Mouse (Mus musculus) heart, postnatal 0 days (tissue): ENCODE data around the gene H2al2c. TPM values are rescaled to one million over a fixed set of nuclear protein-coding genes. Genes with fewer than 3 reads are reported as not detected.
"Not testable (repeated sequence)": the region's sequence is repeated elsewhere in the genome, so short reads cannot be mapped to it uniquely, and the experiment has no call there.

Experiments
- ATAC-seq: fragments of 200-750 bp; cut with Nextera tagmentation; 2 replicates; pipeline ENCODE4 v1.8.0; 2017; ENCODE audit warnings: low read depth, moderate number of reproducible peaks, moderate library complexity; ENCODE audit not compliant: insufficient read depth
- DNase-seq: peaks from one replicate; pipeline ENCODE4 v3.0.0-alpha.2; 2016; ENCODE audit warnings: low spot score
- H3K27ac ChIP-seq: fragments of 300-500 bp; sonication (generic); 2 replicates; pipeline ENCODE4 v1.5.1; 2014; ENCODE audit warnings: low read depth, mild to moderate bottlenecking
- H3K27me3 ChIP-seq: fragments of 300-500 bp; sonication (generic); 2 replicates; pipeline ENCODE4 v1.6.1; 2014; ENCODE audit warnings: low read length, mixed read lengths; ENCODE audit not compliant: control insufficient read depth, insufficient read depth
- H3K36me3 ChIP-seq: fragments of 300-500 bp; sonication (generic); replicated peaks from 2 replicates; pipeline ENCODE4 v1.6.1; 2014; ENCODE audit warnings: low read length, mixed read lengths; ENCODE audit not compliant: control insufficient read depth, insufficient read depth
- H3K4me1 ChIP-seq: fragments of 300-500 bp; sonication (generic); 2 replicates; pipeline ENCODE4 v1.6.1; 2014; ENCODE audit warnings: antibody characterized with exemption; ENCODE audit not compliant: control insufficient read depth, insufficient read depth
- H3K4me2 ChIP-seq: fragments of 300-500 bp; sonication (generic); 2 replicates; pipeline ENCODE4 v1.6.1; 2014; ENCODE audit warnings: low read depth, mild to moderate bottlenecking, low read length, moderate library complexity
- H3K4me3 ChIP-seq: fragments of 300-500 bp; sonication (generic); 2 replicates; pipeline ENCODE4 v1.5.1; 2014; ENCODE audit warnings: low read depth, low read length
- H3K9ac ChIP-seq: fragments of 300-500 bp; sonication (generic); replicated peaks from 2 replicates; pipeline ENCODE4 v1.6.1; 2014; ENCODE audit warnings: low read depth, low read length, mixed read lengths
- H3K9me3 ChIP-seq: fragments of 300-500 bp; sonication (generic); replicated peaks from 2 replicates; pipeline ENCODE4 v1.6.1; 2016; ENCODE audit warnings: low read length; ENCODE audit not compliant: control insufficient read depth
- WGBS: fragments of 180-500 bp; shearing (Covaris S2); extraction: QIAGEN DNeasy Blood & Tissue Kit; methylation state at CpG from one replicate; pipeline ENCODE4 v1.1.7; 2014; 5-methylcytosine and 5-hydroxymethylcytosine counted together
- polyA plus RNA-seq: library from polyadenylated mRNA; unstranded; fragments of >200 nt; fragmentation: Nextera tagmentation; extraction: Ambion mirVana; gene quantifications from 2 replicates; pipeline ENCODE4 v1.2.1, GENCODE M21; 2015
- total RNA-seq: library from RNA; depleted of rRNA; stranded (reverse); fragments of >200 nt; gene quantifications from 2 replicates; pipeline ENCODE4 v1.2.3, GENCODE M21; 2014; ENCODE audit warnings: low replicate concordance; rRNA removed

Gene H2al2c
- not detected in 2 replicates for total RNA-seq
- not detected in 2 replicates for polyA plus RNA-seq

DNA sequence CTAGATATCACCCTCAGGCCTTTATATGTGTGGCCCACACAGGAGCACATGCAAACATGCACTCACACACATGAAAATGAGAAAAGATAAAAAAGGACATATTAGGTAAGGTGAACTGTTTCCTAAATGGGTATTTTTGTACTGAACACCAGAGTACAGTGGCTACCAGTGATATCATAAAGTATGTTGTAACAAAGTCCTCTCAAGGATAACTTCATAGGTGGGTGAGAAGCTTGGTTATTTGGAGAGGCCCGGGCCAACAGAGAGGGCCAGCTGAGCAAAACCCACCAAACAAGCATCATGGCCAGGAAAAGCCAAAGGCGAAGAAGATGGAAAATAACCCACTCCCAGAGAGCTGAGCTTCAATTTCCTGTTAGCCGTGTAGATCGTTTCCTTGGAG is at the start of gene H2al2c:
Gene H2al2c, plus strand, starts transcription at position 301 of the 400 bp plus-strand sequence.
- not testable (repeated sequence) for H3K27ac ChIP-seq, H3K4me1 ChIP-seq, ATAC-seq, H3K27me3 ChIP-seq, H3K4me2 ChIP-seq, H3K4me3 ChIP-seq, H3K9ac ChIP-seq, H3K9me3 ChIP-seq, DNase-seq, H3K36me3 ChIP-seq
- no CpG with 5 or more reads among the region's 4 CpGs for WGBS

Other genes starting within 250 kb of the H2al2c start
- not detected in 2 replicates for gene Sry, start 64.6 kb downstream of the H2al2c start, total RNA-seq
- not detected in 2 replicates for gene Sry, start 64.6 kb downstream of the H2al2c start, polyA plus RNA-seq
- gene H2al2b, start 121.6 kb downstream of the H2al2c start, total RNA-seq, result not detected in 2 replicates
- not detected in 2 replicates for gene H2al2b, start 121.6 kb downstream of the H2al2c start, polyA plus RNA-seq
- gene Gm4064, start 197.1 kb downstream of the H2al2c start, total RNA-seq, result not detected in 2 replicates
- gene Gm4064, start 197.1 kb downstream of the H2al2c start, polyA plus RNA-seq, result not detected in 2 replicates
- not detected in 2 replicates for gene Rbmy, start 231.6 kb downstream of the H2al2c start, total RNA-seq
- gene Rbmy, start 231.6 kb downstream of the H2al2c start, polyA plus RNA-seq, result not detected in 2 replicates
- not detected in 2 replicates for gene Gm10256, start 231.6 kb downstream of the H2al2c start, total RNA-seq
- gene Gm10256, start 231.6 kb downstream of the H2al2c start, polyA plus RNA-seq, result not detected in 2 replicates